Mouse (Mus musculus) heart, adult 2 months (tissue): ENCODE measurements at regions not wholly inside any gene's neighbourhood (a gene's known extent, or its start where the extent isn't known, plus 50 kb on each side); places are given as distances from the start of the nearest gene placed in this dataset.

Source experiments
- DNase-seq, 2 experiments: peaks; one replicate each; pipeline ENCODE4 v3.0.0; 2021
- H3K27ac ChIP-seq: fragments of 200-600 bp; 2 replicates; pipeline ENCODE4 v1.8.1; 2022
- H3K27me3 ChIP-seq: fragments of 200-500 bp; 2 replicates; pipeline ENCODE4 v1.6.1; 2012; ENCODE audit warnings: mild to moderate bottlenecking, low read length, inconsistent platforms, mixed read lengths; ENCODE audit not compliant: control insufficient read depth, insufficient read depth
- H3K36me3 ChIP-seq: fragments of 200-500 bp; 2 replicates; pipeline ENCODE4 v1.6.1; 2012; ENCODE audit warnings: low read length, inconsistent platforms; ENCODE audit not compliant: control insufficient read depth, insufficient read depth
- H3K4me1 ChIP-seq: fragments of 200-500 bp; 2 replicates; pipeline ENCODE4 v1.6.1; 2011; ENCODE audit warnings: low read length; ENCODE audit not compliant: control insufficient read depth, insufficient read depth
- H3K4me3 ChIP-seq: fragments of 200-600 bp; 2 replicates; pipeline ENCODE4 v1.8.1; 2022
- H3K79me2 ChIP-seq: fragments of 200-500 bp; replicated peaks from 2 replicates; pipeline ENCODE4 v1.6.1; 2012; ENCODE audit warnings: mild to moderate bottlenecking, inconsistent platforms, low read length, moderate library complexity, mixed read lengths; ENCODE audit not compliant: control insufficient read depth, insufficient read depth
- H3K9ac ChIP-seq: fragments of 200-500 bp; 2 replicates; pipeline ENCODE4 v1.6.1; 2012; ENCODE audit warnings: low read depth, mild to moderate bottlenecking, control low read depth, inconsistent platforms, low read length, mixed read lengths
- CTCF ChIP-seq: fragments of 200-600 bp; IDR thresholded peaks from 2 replicates; pipeline ENCODE4 v1.8.1; 2022; ENCODE audit warnings: antibody characterized with exemption, mild to moderate bottlenecking, moderate library complexity
- EP300 ChIP-seq: fragments of 200-500 bp; IDR thresholded peaks from 2 replicates; pipeline ENCODE4 v1.6.1; 2011; ENCODE audit warnings: low read depth, low read length, control low read depth; ENCODE audit not compliant: insufficient read depth
- POLR2A ChIP-seq: fragments of 200-500 bp; IDR thresholded peaks from 2 replicates; pipeline ENCODE4 v1.6.1; 2011; ENCODE audit warnings: mild to moderate bottlenecking, low read depth, low read length, control low read depth; ENCODE audit not compliant: insufficient read depth
- WGBS: fragments of 180-500 bp; shearing (Covaris S2); methylation state at CpG from one replicate; pipeline ENCODE4 v1.1.7; 2018; 5-methylcytosine and 5-hydroxymethylcytosine counted together
- intact Hi-C: fragments of 180-260 bp; cut with DNase I; formaldehyde crosslinking; loops from one replicate; pipeline ENCODE4 v1.15.1; 2025

- TF ChIP-seq EP300, result no peak
- no peak for TF ChIP-seq CTCF
- TF ChIP-seq POLR2A, result no peak
- 55% methylated on average over 6 of the region's 6 CpGs for WGBS
- Histone ChIP-seq H3K79me2 (no peaks in the 10 kb centered on the region), H3K4me1 (no peaks in the 10 kb centered on the region), H3K27me3 (no peaks in the 10 kb centered on the region), H3K9ac (no peak overlapping the region), H3K4me3 (no peak overlapping the region), H3K36me3 (no peaks in the 10 kb centered on the region), H3K27ac (no peak overlapping the region)
- intact Hi-C loops, result no loop called here
- no peak for DNase-seq
Measured at GRCm38 (mm10) chr13:103476328-103476727, 142.0 kb upstream of the Mast4 start.

- no peak overlapping the region for H3K4me3 ChIP-seq
- H3K27ac ChIP-seq, result no peak overlapping the region
- no peaks in the 10 kb centered on the region for H3K79me2 ChIP-seq
- H3K9ac ChIP-seq, result no peak overlapping the region
- no peaks in the 10 kb centered on the region for H3K27me3 ChIP-seq
- H3K4me1 ChIP-seq, result no peaks in the 10 kb centered on the region
- intact Hi-C loops, result no loop called here
- 60% methylated on average over 6 of the region's 6 CpGs for WGBS
- no peak for DNase-seq
- TF ChIP-seq CTCF, result no peak
- no peak for TF ChIP-seq POLR2A
- TF ChIP-seq EP300, result no peak
- H3K36me3 ChIP-seq, result no peaks in the 10 kb centered on the region
Measured at GRCm38 (mm10) chr13:103472216-103472615, 137.9 kb upstream of the Mast4 start.

GRCm38 (mm10) chr13:103470141-103470540, 135.8 kb upstream of the Mast4 start:
- Histone ChIP-seq H3K4me1 (no peaks in the 10 kb centered on the region), H3K27me3 (no peaks in the 10 kb centered on the region), H3K9ac (no peak overlapping the region), H3K79me2 (no peaks in the 10 kb centered on the region), H3K4me3 (no peak overlapping the region), H3K27ac (no peak overlapping the region), H3K36me3 (no peaks in the 10 kb centered on the region)
- TF ChIP-seq POLR2A (no peak), CTCF (no peak), EP300 (no peak)
- intact Hi-C loops, result no loop called here
- WGBS, result 93% methylated on average over 6 of the region's 6 CpGs
- DNase-seq, result no peak

GRCm38 (mm10) chr13:103460499-103460898, 126.2 kb upstream of the Mast4 start:
- Histone ChIP-seq H3K4me1 (no peaks in the 10 kb centered on the region), H3K27ac (no peak overlapping the region), H3K27me3 (no peaks in the 10 kb centered on the region), H3K79me2 (no peaks in the 10 kb centered on the region), H3K36me3 (no peaks in the 10 kb centered on the region), H3K9ac (no peak overlapping the region), H3K4me3 (no peak overlapping the region)
- DNase-seq, result no peak
- TF ChIP-seq POLR2A, result no peak
- TF ChIP-seq CTCF, result no peak
- no peak for TF ChIP-seq EP300
- WGBS, result 75% methylated on average over 4 of the region's 4 CpGs
- intact Hi-C loops, result no loop called here

GRCm38 (mm10) chr13:103459486-103460147, 125.3 kb upstream of the Mast4 start:
- no peak for DNase-seq
- no peaks in the 10 kb centered on the region for H3K4me1 ChIP-seq
- H3K27me3 ChIP-seq, result no peaks in the 10 kb centered on the region
- no peak overlapping the region for H3K9ac ChIP-seq
- 89% methylated on average over 13 of the region's 13 CpGs for WGBS
- intact Hi-C loops, result no loop called here
- TF ChIP-seq EP300 (no peak), CTCF (no peak)
- H3K36me3 ChIP-seq, result no peaks in the 10 kb centered on the region
- no peaks in the 10 kb centered on the region for H3K79me2 ChIP-seq
- H3K27ac ChIP-seq, result no peak overlapping the region
- H3K4me3 ChIP-seq, result no peak overlapping the region

- Histone ChIP-seq H3K27ac (no peak overlapping the region), H3K4me1 (no peaks in the 10 kb centered on the region), H3K9ac (no peak overlapping the region), H3K79me2 (no peaks in the 10 kb centered on the region), H3K27me3 (no peaks in the 10 kb centered on the region), H3K4me3 (no peak overlapping the region), H3K36me3 (no peaks in the 10 kb centered on the region)
- no peak for DNase-seq
- TF ChIP-seq EP300 (no peak), POLR2A (no peak), CTCF (no peak)
- 82% methylated on average over 4 of the region's 4 CpGs for WGBS
- intact Hi-C loops, result no loop called here
Measured at GRCm38 (mm10) chr13:103452837-103453236, 118.5 kb upstream of the Mast4 start.
